Mouse (Mus musculus): Measurements from ENCODE around the gene Cavin3. TPM values are rescaled to one million over a fixed set of nuclear protein-coding genes. Genes with fewer than 3 reads are reported as not detected.

The Cavin3 gene
- polyA plus RNA-seq, 2 experiments: 65.0 to 113 TPM

DNA sequence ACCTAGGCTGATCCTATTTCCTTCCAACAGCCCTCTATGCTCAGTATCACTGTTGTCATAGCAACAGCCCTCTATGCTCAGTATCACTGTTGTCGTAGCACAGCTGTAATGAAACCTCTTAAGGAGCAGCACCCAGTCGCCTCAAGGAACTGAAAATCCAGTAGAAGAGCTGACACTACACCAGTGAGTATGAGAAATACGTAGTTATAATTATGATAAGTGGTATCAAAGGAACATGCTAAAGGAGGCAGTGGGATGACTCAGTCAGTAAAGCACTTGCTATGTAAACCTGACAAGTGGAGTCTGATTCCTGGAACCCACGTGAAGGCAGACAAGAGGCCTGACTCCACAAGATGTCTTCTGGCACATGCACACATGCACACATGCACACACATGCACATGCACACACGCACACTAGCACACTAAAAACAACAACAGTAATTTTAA lies 31.8 kb upstream of the Cavin3 start:
- whole genome bisulfite sequencing: 42% methylated on average over 5 of the region's 5 CpGs
- DNase-seq (ENCODE audit: low spot score) (no peak), ATAC-seq (ENCODE audit: low FRiP score, low read depth) (no peak)
- Histone ChIP-seq H3K27me3 (ENCODE audit: control insufficient read depth, insufficient read depth, low read length) (no peaks in the 10 kb centered on the region), H3K27ac (replicated peaks; ENCODE audit: low read depth, low read length) (no peak overlapping the region), H3K4me3 (replicated peaks; ENCODE audit: low read length) (no peak overlapping the region), H3K4me2 (replicated peaks; ENCODE audit: low read depth, low read length, severe bottlenecking) (no peak overlapping the region), H3K36me3 (ENCODE audit: control insufficient read depth, insufficient read depth, low read length) (no peaks in the 10 kb centered on the region), H3K9ac (ENCODE audit: low read depth, low read length, severe bottlenecking) (no peak overlapping the region), H3K4me1 (ENCODE audit: control insufficient read depth, insufficient read depth, low read length) (no peaks in the 10 kb centered on the region), H3K9me3 (ENCODE audit: control insufficient read depth, low read length) (no peaks in the 10 kb centered on the region)
- TF ChIP-seq POLR2A (IDR thresholded peaks at IDR 0.05; ENCODE audit: borderline replicate concordance, extremely low read depth, insufficient read depth, insufficient read length): no peak

DNA sequence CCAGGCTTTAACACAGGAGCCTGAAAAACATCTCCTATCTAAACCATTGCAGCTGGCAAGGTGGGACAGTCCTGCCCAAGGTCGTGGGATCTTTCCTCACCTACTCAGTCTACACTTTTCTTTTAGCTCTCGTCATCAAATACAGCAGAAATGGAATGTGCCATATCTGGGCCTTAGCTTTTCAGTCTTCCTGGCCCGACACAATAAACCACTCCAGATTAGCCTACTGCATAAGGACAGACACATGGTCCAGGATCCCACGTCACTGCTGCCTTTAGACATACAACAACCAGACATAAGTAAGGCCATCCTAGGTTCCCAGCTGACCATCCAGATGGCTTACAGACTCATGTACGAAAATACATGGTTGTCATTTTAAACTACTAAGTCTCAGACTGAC lies 28.0 kb upstream of the Cavin3 start:
- no peak overlapping the region for H3K9ac ChIP-seq (ENCODE audit: low read depth, low read length, severe bottlenecking)
- 79% methylated on average over 5 of the region's 5 CpGs for WGBS
- H3K36me3 ChIP-seq (ENCODE audit: control insufficient read depth, insufficient read depth, low read length): no peaks in the 10 kb centered on the region
- H3K4me3 ChIP-seq (replicated peaks; ENCODE audit: low read length): no peak overlapping the region
- no peak for ATAC-seq (ENCODE audit: low FRiP score, low read depth)
- H3K9me3 ChIP-seq (ENCODE audit: control insufficient read depth, low read length): no peaks in the 10 kb centered on the region
- no peak for TF ChIP-seq POLR2A (IDR thresholded peaks at IDR 0.05; ENCODE audit: borderline replicate concordance, extremely low read depth, insufficient read depth, insufficient read length)
- no peak overlapping the region for H3K27ac ChIP-seq (replicated peaks; ENCODE audit: low read depth, low read length)
- H3K4me2 ChIP-seq (replicated peaks; ENCODE audit: low read depth, low read length, severe bottlenecking): no peak overlapping the region
- H3K4me1 ChIP-seq (ENCODE audit: control insufficient read depth, insufficient read depth, low read length): no peaks in the 10 kb centered on the region
- no peaks in the 10 kb centered on the region for H3K27me3 ChIP-seq (ENCODE audit: control insufficient read depth, insufficient read depth, low read length)
- no peak for DNase-seq (ENCODE audit: low spot score)

DNA sequence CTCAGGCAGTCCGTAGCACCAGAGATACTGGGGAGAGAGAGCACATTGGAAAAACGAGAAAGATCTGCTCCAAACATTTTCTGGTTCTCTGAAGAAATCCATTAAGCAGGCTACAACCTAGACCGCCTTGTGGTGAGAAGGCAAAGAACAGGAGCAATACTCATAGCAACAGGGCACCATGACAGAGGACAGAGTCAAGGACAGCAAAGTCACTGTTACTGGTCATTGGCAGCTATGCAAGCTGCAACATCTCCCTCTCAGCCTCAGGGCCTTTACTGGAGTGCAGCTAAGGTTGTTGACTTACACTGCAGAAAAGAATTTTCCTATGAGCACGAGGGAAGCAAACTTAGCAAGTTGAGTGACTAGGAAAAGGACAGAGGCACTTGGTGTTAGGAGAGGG lies 25.2 kb upstream of the Cavin3 start:
- no peak for TF ChIP-seq POLR2A (IDR thresholded peaks at IDR 0.05; ENCODE audit: borderline replicate concordance, extremely low read depth, insufficient read depth, insufficient read length)
- H3K27me3 ChIP-seq (ENCODE audit: control insufficient read depth, insufficient read depth, low read length): no peaks in the 10 kb centered on the region
- ATAC-seq (ENCODE audit: low FRiP score, low read depth) (no peak), DNase-seq (ENCODE audit: low spot score) (no peak)
- H3K9me3 ChIP-seq (ENCODE audit: control insufficient read depth, low read length): no peaks in the 10 kb centered on the region
- H3K36me3 ChIP-seq (ENCODE audit: control insufficient read depth, insufficient read depth, low read length): no peaks in the 10 kb centered on the region
- no peak overlapping the region for H3K27ac ChIP-seq (replicated peaks; ENCODE audit: low read depth, low read length)
- H3K4me2 ChIP-seq (replicated peaks; ENCODE audit: low read depth, low read length, severe bottlenecking): no peak overlapping the region
- WGBS: 48% methylated on average over 4 of the region's 4 CpGs
- no peak overlapping the region for H3K4me3 ChIP-seq (replicated peaks; ENCODE audit: low read length)
- H3K4me1 ChIP-seq (ENCODE audit: control insufficient read depth, insufficient read depth, low read length): no peaks in the 10 kb centered on the region
- H3K9ac ChIP-seq (ENCODE audit: low read depth, low read length, severe bottlenecking): no peak overlapping the region

DNA sequence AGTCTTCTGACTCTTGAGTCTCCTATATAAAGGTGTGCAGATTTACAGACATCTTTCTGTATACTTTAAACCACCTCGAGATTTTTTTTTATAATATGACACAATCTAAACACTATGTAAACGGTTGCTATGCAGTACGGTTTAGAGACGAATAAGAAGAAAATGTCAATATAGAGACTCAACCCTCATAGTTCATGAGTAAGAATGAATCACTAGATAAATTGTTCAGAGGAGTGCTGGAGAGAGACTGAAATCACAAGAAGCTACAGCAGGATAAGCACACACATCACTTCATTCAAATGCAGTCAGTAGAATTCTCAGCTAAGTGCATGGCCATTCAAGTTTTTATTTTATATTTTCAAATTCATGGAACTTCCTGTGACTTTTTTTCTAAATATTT lies 19.9 kb upstream of the Cavin3 start:
- Histone ChIP-seq H3K4me3 (replicated peaks; ENCODE audit: low read length) (no peak overlapping the region), H3K4me2 (replicated peaks; ENCODE audit: low read depth, low read length, severe bottlenecking) (no peak overlapping the region), H3K27me3 (ENCODE audit: control insufficient read depth, insufficient read depth, low read length) (no peaks in the 10 kb centered on the region), H3K36me3 (ENCODE audit: control insufficient read depth, insufficient read depth, low read length) (no peaks in the 10 kb centered on the region), H3K9me3 (ENCODE audit: control insufficient read depth, low read length) (no peaks in the 10 kb centered on the region), H3K9ac (ENCODE audit: low read depth, low read length, severe bottlenecking) (no peak overlapping the region), H3K4me1 (ENCODE audit: control insufficient read depth, insufficient read depth, low read length) (no peaks in the 10 kb centered on the region), H3K27ac (replicated peaks; ENCODE audit: low read depth, low read length) (no peak overlapping the region)
- WGBS: 86% methylated on average over 4 of the region's 4 CpGs
- ATAC-seq (ENCODE audit: low FRiP score, low read depth): no peak
- no peak for TF ChIP-seq POLR2A (IDR thresholded peaks at IDR 0.05; ENCODE audit: borderline replicate concordance, extremely low read depth, insufficient read depth, insufficient read length)
- DNase-seq (ENCODE audit: low spot score): no peak

DNA sequence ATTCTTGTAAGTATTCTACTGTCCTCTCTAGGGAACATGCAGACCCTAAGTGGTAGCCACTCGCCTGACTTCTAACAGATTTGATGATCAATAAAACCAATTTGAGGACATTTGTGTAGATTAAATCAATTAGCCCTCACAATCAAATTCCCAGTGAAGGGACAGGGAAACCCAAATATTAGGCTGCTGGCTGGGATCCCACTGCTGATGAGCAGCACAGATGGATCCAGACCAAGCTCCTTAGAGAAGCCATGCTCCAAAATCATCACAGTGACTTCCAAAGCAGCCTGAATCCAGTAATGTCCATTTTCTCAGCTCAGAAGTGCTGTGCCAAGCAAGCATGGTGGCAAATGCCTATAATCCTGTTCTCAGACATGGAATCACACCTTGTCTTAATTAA lies 17.6 kb upstream of the Cavin3 start:
- no peaks in the 10 kb centered on the region for H3K9me3 ChIP-seq (ENCODE audit: control insufficient read depth, low read length)
- no peak overlapping the region for H3K9ac ChIP-seq (ENCODE audit: low read depth, low read length, severe bottlenecking)
- no peak overlapping the region for H3K4me2 ChIP-seq (replicated peaks; ENCODE audit: low read depth, low read length, severe bottlenecking)
- no peaks in the 10 kb centered on the region for H3K27me3 ChIP-seq (ENCODE audit: control insufficient read depth, insufficient read depth, low read length)
- H3K27ac ChIP-seq (replicated peaks; ENCODE audit: low read depth, low read length): no peak overlapping the region
- 81% methylated on average over 1 of the region's 1 CpGs for WGBS
- H3K4me3 ChIP-seq (replicated peaks; ENCODE audit: low read length): no peak overlapping the region
- H3K36me3 ChIP-seq (ENCODE audit: control insufficient read depth, insufficient read depth, low read length): no peaks in the 10 kb centered on the region
- DNase-seq (ENCODE audit: low spot score): no peak
- no peaks in the 10 kb centered on the region for H3K4me1 ChIP-seq (ENCODE audit: control insufficient read depth, insufficient read depth, low read length)
- TF ChIP-seq POLR2A (IDR thresholded peaks at IDR 0.05; ENCODE audit: borderline replicate concordance, extremely low read depth, insufficient read depth, insufficient read length): no peak
- ATAC-seq (ENCODE audit: low FRiP score, low read depth): no peak

All from limb, embryonic 14.5 days (tissue).